Mouse (Mus musculus): Measurements from ENCODE around the gene Cc2d2a.

Cc2d2a gene

GRCm38 (mm10) chr5:43692489-43692888, 30.3 kb downstream of the Cc2d2a start:
- Histone ChIP-seq H3K27me3 (ENCODE audit: control insufficient read depth, insufficient read depth, low read length, poor library complexity, severe bottlenecking) (no peaks in the 10 kb centered on the region), H3K36me3 (ENCODE audit: control insufficient read depth, insufficient read depth, low read length, poor library complexity, severe bottlenecking) (no peaks in the 10 kb centered on the region)
- DNase-seq (ENCODE audit: low read depth, low spot score): no peak

GRCm38 (mm10) chr5:43697133-43697532, 35.0 kb downstream of the Cc2d2a start:
- no peaks in the 10 kb centered on the region for H3K36me3 ChIP-seq (ENCODE audit: control insufficient read depth, insufficient read depth, low read length, poor library complexity, severe bottlenecking)
- H3K27me3 ChIP-seq (ENCODE audit: control insufficient read depth, insufficient read depth, low read length, poor library complexity, severe bottlenecking): no peaks in the 10 kb centered on the region
- no peak for DNase-seq (ENCODE audit: low read depth, low spot score)

DNA sequence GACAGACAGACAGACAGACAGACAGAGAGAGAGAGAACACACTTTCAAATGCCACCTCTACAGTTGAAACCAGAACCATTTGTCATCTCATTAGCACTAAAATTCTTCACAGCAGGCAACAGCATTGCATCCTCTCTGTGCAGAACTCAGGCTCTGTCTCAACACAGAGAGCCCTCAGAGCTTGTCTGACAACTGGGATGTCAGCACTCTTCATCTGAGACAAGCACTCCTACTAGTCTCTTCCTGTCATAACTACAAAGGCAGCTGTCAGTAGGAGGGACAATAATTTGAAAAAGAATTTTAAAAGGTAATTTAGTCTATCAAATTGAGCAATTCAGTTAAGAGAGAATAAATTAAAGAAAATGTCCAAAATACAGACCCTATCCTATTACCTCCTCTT, 37.1 kb downstream of the Cc2d2a start:
- H3K27me3 ChIP-seq (ENCODE audit: control insufficient read depth, insufficient read depth, low read length, poor library complexity, severe bottlenecking): no peaks in the 10 kb centered on the region
- no peak for DNase-seq (ENCODE audit: low read depth, low spot score)

DNA sequence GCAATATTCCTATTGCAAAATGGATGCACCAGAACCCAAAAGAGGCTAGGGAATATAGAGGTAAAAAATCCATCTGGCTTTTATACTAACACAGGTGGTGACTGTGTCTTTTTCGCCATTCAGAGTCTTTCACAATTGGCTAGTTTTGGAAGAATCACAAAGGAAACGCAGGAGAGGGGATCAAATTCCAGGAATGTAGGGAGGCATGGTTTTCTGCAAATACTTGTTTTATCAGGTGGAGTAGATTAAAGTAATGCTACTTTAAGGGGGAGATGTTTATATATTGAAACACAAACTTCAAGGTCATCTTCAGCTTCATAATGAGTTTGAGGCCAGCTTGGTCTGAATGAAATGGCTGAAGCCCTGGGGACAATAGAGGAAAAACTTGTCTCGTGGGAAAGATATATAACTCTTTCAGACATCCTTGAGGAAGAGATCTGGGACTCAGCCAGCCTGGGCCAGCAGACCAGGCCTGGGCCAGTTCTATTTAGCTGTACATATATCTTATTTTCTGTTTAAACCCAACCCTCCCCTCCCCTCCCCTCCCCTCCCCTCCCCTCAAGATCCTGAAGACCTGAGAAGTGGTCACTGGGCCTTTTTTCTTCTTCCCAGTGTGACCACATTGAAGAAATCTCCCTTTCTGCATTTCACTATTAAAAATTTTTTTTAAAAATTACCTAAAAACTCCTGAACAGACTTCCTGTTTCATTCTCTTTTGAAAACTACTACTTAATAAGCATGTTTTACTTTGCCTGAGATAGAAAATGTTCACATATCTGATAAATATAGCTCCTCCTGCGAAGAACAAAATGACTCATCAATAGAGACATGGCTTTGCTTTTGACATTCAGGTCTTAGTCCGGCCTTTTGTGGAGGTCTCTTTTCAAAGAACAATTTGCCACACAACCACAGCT, 59.6 kb downstream of the Cc2d2a start:
- no peaks in the 10 kb centered on the region for H3K27me3 ChIP-seq (ENCODE audit: control insufficient read depth, insufficient read depth, low read length, poor library complexity, severe bottlenecking)
- H3K36me3 ChIP-seq (ENCODE audit: control insufficient read depth, insufficient read depth, low read length, poor library complexity, severe bottlenecking): no peaks in the 10 kb centered on the region
- no peak for DNase-seq (ENCODE audit: low read depth, low spot score)

More for the DNA sequence above, 37.1 kb downstream of the Cc2d2a start:
- H3K36me3 ChIP-seq (ENCODE audit: control insufficient read depth, insufficient read depth, low read length, poor library complexity, severe bottlenecking): no peaks in the 10 kb centered on the region

DNA sequence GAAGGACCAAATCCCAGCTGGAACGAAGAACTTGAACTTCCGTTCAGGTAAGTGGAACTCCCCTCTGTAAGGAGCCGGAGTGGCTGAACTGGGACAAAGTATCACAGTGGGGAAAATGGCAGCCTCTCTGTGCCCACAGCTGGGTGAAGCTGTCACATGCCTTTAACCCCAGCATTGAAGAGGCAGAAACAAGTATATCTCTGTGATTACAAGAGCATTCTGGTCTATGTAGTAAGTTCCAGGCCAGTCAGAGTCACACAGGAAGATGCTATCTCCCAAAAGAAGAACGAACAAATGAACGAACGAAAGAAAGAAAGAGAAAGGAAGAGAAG, 60.3 kb downstream of the Cc2d2a start:
- H3K36me3 ChIP-seq (ENCODE audit: control insufficient read depth, insufficient read depth, low read length, poor library complexity, severe bottlenecking): no peaks in the 10 kb centered on the region
- DNase-seq (ENCODE audit: low read depth, low spot score): no peak
- no peaks in the 10 kb centered on the region for H3K27me3 ChIP-seq (ENCODE audit: control insufficient read depth, insufficient read depth, low read length, poor library complexity, severe bottlenecking)

DNA sequence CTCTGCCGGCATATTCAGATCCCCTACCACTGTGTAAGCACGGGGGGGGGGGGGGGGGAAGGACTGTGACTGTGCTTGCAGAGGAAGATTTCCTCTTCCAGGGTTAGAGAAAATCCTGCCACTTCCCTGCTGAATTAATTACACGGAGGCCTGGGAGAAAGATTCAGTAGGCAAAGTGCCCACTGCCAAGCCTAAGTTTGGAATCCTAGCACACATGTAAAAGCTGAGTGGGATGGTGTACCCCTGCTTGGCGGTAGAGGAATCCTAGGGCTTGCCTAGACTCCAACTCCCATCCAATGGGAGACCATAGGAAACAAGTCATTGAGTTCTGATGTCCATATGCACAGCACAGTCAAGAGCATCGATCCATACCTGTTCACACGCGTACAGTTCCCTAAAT, 61.7 kb downstream of the Cc2d2a start:
- DNase-seq (ENCODE audit: low read depth, low spot score): no peak
- H3K36me3 ChIP-seq (ENCODE audit: control insufficient read depth, insufficient read depth, low read length, poor library complexity, severe bottlenecking): no peaks in the 10 kb centered on the region
- no peaks in the 10 kb centered on the region for H3K27me3 ChIP-seq (ENCODE audit: control insufficient read depth, insufficient read depth, low read length, poor library complexity, severe bottlenecking)

DNA sequence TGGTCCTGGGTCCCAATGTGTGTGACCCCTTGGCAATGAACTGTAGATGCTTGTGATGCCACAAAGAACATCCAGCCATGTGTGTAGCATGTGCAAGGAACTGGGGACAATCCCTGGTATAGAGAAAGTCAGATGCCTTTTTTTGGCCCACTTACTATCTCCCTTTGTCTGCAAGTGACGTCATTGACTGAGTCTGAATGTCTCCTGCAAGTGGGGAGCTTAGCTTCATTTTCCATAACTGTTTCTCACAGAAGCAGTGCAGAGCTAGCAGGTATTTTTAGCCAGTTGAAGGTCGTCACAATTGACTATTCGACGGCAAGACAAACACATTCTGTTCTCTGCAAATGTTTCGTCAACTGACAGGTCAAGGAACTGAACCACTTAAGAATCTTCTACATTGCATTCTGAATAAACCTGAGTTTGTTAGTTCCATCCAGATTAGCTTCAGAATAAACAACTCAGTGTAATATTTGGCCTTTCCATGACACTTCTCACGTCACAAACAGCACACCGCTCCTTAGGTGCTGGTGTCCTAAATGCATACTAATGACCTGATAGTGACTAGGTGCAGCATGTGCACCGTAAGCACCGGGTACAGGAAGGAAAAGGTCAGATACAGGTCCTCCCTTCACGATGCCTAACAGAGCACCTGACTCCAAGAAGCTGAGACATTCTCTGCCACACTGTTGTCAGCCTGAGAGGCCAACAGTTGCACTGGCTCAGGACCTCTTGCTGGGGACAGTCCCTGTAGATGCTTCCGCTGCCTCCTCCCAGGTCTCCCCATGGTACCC, 66.4 kb downstream of the Cc2d2a start:
- H3K27me3 ChIP-seq (ENCODE audit: control insufficient read depth, insufficient read depth, low read length, poor library complexity, severe bottlenecking): no peaks in the 10 kb centered on the region
- H3K36me3 ChIP-seq (ENCODE audit: control insufficient read depth, insufficient read depth, low read length, poor library complexity, severe bottlenecking): no peaks in the 10 kb centered on the region
- DNase-seq (ENCODE audit: low read depth, low spot score): no peak

- no peaks in the 10 kb centered on the region for H3K36me3 ChIP-seq (ENCODE audit: control insufficient read depth, insufficient read depth, low read length, poor library complexity, severe bottlenecking)
- no peaks in the 10 kb centered on the region for H3K27me3 ChIP-seq (ENCODE audit: control insufficient read depth, insufficient read depth, low read length, poor library complexity, severe bottlenecking)
- DNase-seq (ENCODE audit: low read depth, low spot score): no peak
Measured at GRCm38 (mm10) chr5:43732381-43732780, 70.2 kb downstream of the Cc2d2a start.

GRCm38 (mm10) chr5:43744187-43744586, 82.0 kb downstream of the Cc2d2a start:
- Histone ChIP-seq H3K36me3 (ENCODE audit: control insufficient read depth, insufficient read depth, low read length, poor library complexity, severe bottlenecking) (peaks cover 3% of the 10 kb centered on the region; the same call in 1 of the 2 replicates), H3K27me3 (ENCODE audit: control insufficient read depth, insufficient read depth, low read length, poor library complexity, severe bottlenecking) (no peaks in the 10 kb centered on the region)
- DNase-seq (ENCODE audit: low read depth, low spot score): no peak

DNA sequence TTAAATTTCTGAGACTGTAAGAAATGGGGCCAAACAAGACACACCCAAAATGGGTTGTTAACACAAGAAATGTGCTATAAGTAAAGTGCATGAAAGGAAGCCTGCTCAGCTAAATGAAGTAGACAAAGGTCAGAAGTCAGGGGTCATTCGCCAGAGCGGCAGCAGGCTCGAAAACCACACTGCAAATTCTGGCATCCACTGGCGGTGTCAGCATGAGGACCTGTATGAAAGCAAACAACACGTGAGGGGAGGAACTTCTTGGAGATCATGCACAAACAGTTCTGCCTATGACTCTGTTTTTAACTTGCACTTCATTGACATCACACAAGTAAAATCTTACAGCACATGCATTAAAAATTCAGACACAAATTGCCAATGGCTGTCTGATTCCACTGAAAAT, 83.0 kb downstream of the Cc2d2a start:
- DNase-seq (ENCODE audit: low read depth, low spot score): no peak
- Histone ChIP-seq H3K27me3 (ENCODE audit: control insufficient read depth, insufficient read depth, low read length, poor library complexity, severe bottlenecking) (no peaks in the 10 kb centered on the region), H3K36me3 (ENCODE audit: control insufficient read depth, insufficient read depth, low read length, poor library complexity, severe bottlenecking) (peaks cover 3% of the 10 kb centered on the region; the same call in 1 of the 2 replicates)

DNA sequence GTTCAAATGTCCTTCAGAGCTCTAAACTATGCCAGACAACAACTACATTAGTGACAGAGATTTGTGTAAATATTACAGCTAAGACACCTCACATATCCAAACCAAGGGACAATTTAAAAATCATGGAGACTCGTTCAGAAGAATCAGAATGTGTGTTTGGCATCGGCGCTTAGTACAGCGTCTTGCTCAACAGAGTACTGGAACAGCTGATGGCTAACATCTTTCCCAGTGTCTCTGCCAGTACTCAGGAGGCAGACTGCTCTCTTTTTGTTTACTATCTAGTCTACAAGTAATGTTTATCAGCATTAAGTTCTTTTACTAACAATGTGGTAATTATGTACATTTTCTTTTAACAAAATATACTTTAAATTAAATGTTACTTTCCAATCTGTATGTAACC, 85.9 kb downstream of the Cc2d2a start:
- Histone ChIP-seq H3K36me3 (ENCODE audit: control insufficient read depth, insufficient read depth, low read length, poor library complexity, severe bottlenecking) (peaks cover 3% of the 10 kb centered on the region; the same call in 1 of the 2 replicates), H3K27me3 (ENCODE audit: control insufficient read depth, insufficient read depth, low read length, poor library complexity, severe bottlenecking) (no peaks in the 10 kb centered on the region; the same call in 1 of the 2 replicates)
- DNase-seq (ENCODE audit: low read depth, low spot score): no peak

DNA sequence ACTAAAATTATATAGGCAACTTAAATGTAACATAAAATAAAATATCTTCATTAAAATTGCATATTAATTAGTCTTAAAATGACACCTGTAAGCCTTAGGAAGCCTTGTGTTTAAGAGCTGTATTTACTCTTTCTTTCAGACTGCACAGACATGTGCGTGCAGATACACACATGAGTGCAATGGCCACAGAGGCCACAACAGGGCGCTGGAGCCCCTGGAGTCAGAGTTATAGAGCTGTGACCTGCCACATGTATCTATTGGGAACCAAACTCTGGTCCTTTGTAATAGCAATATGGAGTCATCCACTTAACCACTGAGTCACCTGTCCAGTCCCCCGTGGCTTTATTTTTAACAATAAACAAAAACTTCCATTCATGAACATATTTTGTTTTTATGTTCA, 86.9 kb downstream of the Cc2d2a start:
- peaks cover 3% of the 10 kb centered on the region; the same call in 1 of the 2 replicates for H3K36me3 ChIP-seq (ENCODE audit: control insufficient read depth, insufficient read depth, low read length, poor library complexity, severe bottlenecking)
- no peaks in the 10 kb centered on the region; the same call in 1 of the 2 replicates for H3K27me3 ChIP-seq (ENCODE audit: control insufficient read depth, insufficient read depth, low read length, poor library complexity, severe bottlenecking)
- DNase-seq (ENCODE audit: low read depth, low spot score): peak; percentile 16

GRCm38 (mm10) chr5:43770618-43771354, 108.6 kb downstream of the Cc2d2a start:
- peak; percentile 54 for DNase-seq (ENCODE audit: low read depth, low spot score)

DNA sequence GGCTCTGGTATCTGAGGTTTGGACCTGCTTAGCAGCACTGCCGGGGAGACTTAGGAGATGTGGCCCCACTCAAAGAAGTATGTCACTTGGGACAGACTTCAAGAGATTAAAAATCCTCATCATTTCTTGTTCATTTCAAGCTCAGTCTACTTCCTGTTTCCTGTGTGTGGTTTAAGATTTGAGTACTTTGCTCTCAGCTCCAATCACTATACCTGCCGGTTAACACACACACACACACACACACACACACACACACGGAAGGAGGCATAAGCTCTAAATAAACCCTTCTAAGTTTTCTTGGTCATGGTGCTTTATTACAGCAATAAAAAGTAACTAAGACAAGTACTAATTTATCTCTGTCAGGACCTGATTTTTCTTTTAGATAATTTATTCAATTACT, 109.4 kb downstream of the Cc2d2a start:
- DNase-seq (ENCODE audit: low read depth, low spot score): peak; percentile 67
- Histone ChIP-seq H3K36me3 (ENCODE audit: control insufficient read depth, insufficient read depth, low read length, poor library complexity, severe bottlenecking) (peaks cover 4% of the 10 kb centered on the region; the same call in 1 of the 2 replicates), H3K27me3 (ENCODE audit: control insufficient read depth, insufficient read depth, low read length, poor library complexity, severe bottlenecking) (no peaks in the 10 kb centered on the region)

More at GRCm38 (mm10) chr5:43770618-43771354, 108.6 kb downstream of the Cc2d2a start:
- H3K27me3 ChIP-seq (ENCODE audit: control insufficient read depth, insufficient read depth, low read length, poor library complexity, severe bottlenecking): no peaks in the 10 kb centered on the region
- H3K36me3 ChIP-seq (ENCODE audit: control insufficient read depth, insufficient read depth, low read length, poor library complexity, severe bottlenecking): peaks cover 4% of the 10 kb centered on the region; the same call in 1 of the 2 replicates
